Mouse (Mus musculus) neural tube, embryonic 10.5 days (tissue): ENCODE results near the gene Nln.

Source experiments
- DNase-seq: peaks from one replicate; pipeline ENCODE4 v3.0.0-alpha.2; 2017; ENCODE audit warnings: low spot score; ENCODE audit errors: extremely low spot score

The Nln gene

GRCm38 (mm10) chr13:104018466-104019076, 90.8 kb downstream of the Nln start:
- no peak for DNase-seq

- DNase-seq = no peak
Measured at GRCm38 (mm10) chr13:104015246-104016105, 93.9 kb downstream of the Nln start.

- no peak for DNase-seq
Measured at GRCm38 (mm10) chr13:104014038-104014437, 95.4 kb downstream of the Nln start.

- DNase-seq = no peak
Measured at GRCm38 (mm10) chr13:104013380-104013779, 96.0 kb downstream of the Nln start.

GRCm38 (mm10) chr13:104012214-104012833, 97.1 kb downstream of the Nln start:
- no peak for DNase-seq

- DNase-seq = no peak
Measured at GRCm38 (mm10) chr13:104011289-104011688, 98.1 kb downstream of the Nln start.

GRCm38 (mm10) chr13:104005231-104005845, 104.1 kb downstream of the Nln start:
- no peak for DNase-seq

GRCm38 (mm10) chr13:103994085-103994455, 115.3 kb downstream of the Nln start:
- DNase-seq = no peak

- no peak for DNase-seq
Measured at GRCm38 (mm10) chr13:103993142-103994084, 116.0 kb downstream of the Nln start.

GRCm38 (mm10) chr13:103986660-103987059, 122.8 kb downstream of the Nln start:
- DNase-seq = no peak

- no peak for DNase-seq
Measured at GRCm38 (mm10) chr13:103985510-103986278, 123.7 kb downstream of the Nln start.

GRCm38 (mm10) chr13:103982376-103982775, 127.0 kb downstream of the Nln start:
- no peak for DNase-seq

GRCm38 (mm10) chr13:103980414-103980813, 129.0 kb downstream of the Nln start:
- no peak for DNase-seq

- no peak for DNase-seq
Measured at GRCm38 (mm10) chr13:103978286-103978866, 131.0 kb downstream of the Nln start.

GRCm38 (mm10) chr13:103977844-103978243, 131.6 kb downstream of the Nln start:
- no peak for DNase-seq

GRCm38 (mm10) chr13:103976181-103976724, 133.2 kb downstream of the Nln start:
- no peak for DNase-seq

GRCm38 (mm10) chr13:103975101-103975500, 134.3 kb downstream of the Nln start:
- DNase-seq = no peak

GRCm38 (mm10) chr13:103973977-103974376, 135.4 kb downstream of the Nln start:
- DNase-seq = no peak
